Mouse (Mus musculus): Measurements from ENCODE around the gene Fam207a.

DNA sequence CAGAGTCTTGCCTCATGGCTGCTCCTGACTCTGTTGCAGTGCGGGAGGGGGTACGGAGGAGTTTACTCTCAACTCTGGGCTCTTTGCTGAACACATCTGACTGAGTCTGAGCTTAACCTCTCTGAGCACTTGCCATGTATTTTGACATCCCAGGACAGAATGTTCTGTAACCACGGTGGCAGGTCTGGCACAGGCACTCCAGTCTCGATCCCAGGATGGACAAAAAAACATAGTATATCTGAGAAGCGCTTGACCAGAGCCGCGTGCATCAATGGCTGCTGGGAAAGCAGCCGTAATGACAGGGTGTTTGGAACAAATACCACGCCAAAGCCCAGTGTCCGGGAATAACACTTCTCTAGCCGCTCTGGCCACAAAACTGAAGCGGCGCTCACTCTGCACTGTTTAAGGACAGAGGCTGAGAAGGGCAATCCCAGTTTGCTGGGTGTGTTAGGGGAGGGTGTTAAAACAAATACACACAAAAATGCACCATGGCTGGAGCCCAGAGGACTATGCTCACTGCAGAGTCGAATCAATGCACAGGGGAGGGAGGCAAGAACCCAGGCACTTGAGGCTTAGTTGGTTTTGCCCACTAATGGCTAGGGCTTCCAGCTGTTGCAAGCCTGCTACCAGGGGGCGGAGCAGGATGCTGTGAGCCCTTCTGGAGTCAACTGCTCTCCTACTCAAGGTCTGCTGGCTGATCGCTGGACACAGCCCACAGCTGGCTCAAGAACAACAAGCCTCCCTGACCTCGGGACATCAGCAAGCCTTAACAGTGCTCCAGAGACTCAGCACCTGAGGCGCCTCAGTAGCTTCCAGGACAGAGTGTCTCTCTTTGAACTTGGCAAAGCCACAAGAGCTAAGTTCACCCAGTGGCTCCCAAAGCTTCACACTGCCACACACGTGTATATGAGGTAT, 74.5 kb downstream of the Fam207a start:
- TF ChIP-seq POLR2A (IDR thresholded peaks at IDR 0.05; ENCODE audit: control insufficient read depth, low read depth, low read length) (no peak), CTCF (IDR thresholded peaks at IDR 0.05; ENCODE audit: control insufficient read depth, insufficient read depth, insufficient replicate concordance, low read depth, low read length) (no peak)
